Mouse (Mus musculus) stomach, embryonic 14.5 days (tissue): Measurements from ENCODE around the gene Ace. TPM values are rescaled to one million over a fixed set of nuclear protein-coding genes. Genes with fewer than 3 reads are reported as not detected.
"Not testable (repeated sequence)": the region's sequence is repeated elsewhere in the genome, so short reads cannot be mapped to it uniquely, and the experiment has no call there.

Experiments used
- ATAC-seq: fragments of 200-750 bp; cut with Nextera tagmentation; 2 replicates; pipeline ENCODE4 v1.8.0; 2017; ENCODE audit warnings: low read depth, moderate TSS enrichment; ENCODE audit not compliant: insufficient number of reproducible peaks, insufficient read depth, low FRiP score
- H3K27ac ChIP-seq: fragments of 300-500 bp; sonication (generic); 2 replicates; pipeline ENCODE4 v1.5.1; 2014; ENCODE audit warnings: mild to moderate bottlenecking, low read length, moderate library complexity, mixed read lengths
- H3K27me3 ChIP-seq: fragments of 300-500 bp; sonication (generic); 2 replicates; pipeline ENCODE4 v1.6.1; 2014; ENCODE audit warnings: low read length, control low read depth, mixed read lengths; ENCODE audit not compliant: control insufficient read depth, insufficient read depth
- H3K36me3 ChIP-seq: fragments of 300-500 bp; sonication (generic); 2 replicates; pipeline ENCODE4 v1.6.1; 2014; ENCODE audit warnings: mild to moderate bottlenecking, control low read depth, low read length, moderate library complexity, mixed read lengths; ENCODE audit not compliant: control insufficient read depth, insufficient read depth
- H3K4me1 ChIP-seq: fragments of 300-500 bp; sonication (generic); 2 replicates; pipeline ENCODE4 v1.6.1; 2014; ENCODE audit warnings: low read length, control low read depth, mixed read lengths; ENCODE audit not compliant: control insufficient read depth, insufficient read depth
- H3K4me2 ChIP-seq: fragments of 300-500 bp; sonication (generic); replicated peaks from 2 replicates; pipeline ENCODE4 v1.6.1; 2014; ENCODE audit warnings: low read depth, low read length, control low read depth
- H3K4me3 ChIP-seq: fragments of 300-500 bp; sonication (generic); 2 replicates; pipeline ENCODE4 v1.5.1; 2014; ENCODE audit warnings: low read depth, low read length, control low read depth
- H3K9ac ChIP-seq: fragments of 300-500 bp; sonication (generic); replicated peaks from 2 replicates; pipeline ENCODE4 v1.6.1; 2014; ENCODE audit warnings: low read depth, mild to moderate bottlenecking, control low read depth, low read length, moderate library complexity, mixed read lengths
- H3K9me3 ChIP-seq: fragments of 300-500 bp; sonication (generic); 2 replicates; pipeline ENCODE4 v1.6.1; 2016; ENCODE audit warnings: low read depth, low read length, control low read depth; ENCODE audit not compliant: control insufficient read depth
- WGBS: fragments of 180-500 bp; shearing (Covaris S2); extraction: QIAGEN DNeasy Blood & Tissue Kit; methylation state at CpG from one replicate; pipeline ENCODE4 v1.1.7; 2014; 5-methylcytosine and 5-hydroxymethylcytosine counted together
- polyA plus RNA-seq: library from polyadenylated mRNA; unstranded; fragments of >200 nt; fragmentation: Nextera tagmentation; extraction: Ambion mirVana; gene quantifications from 2 replicates; pipeline ENCODE4 v1.2.1, GENCODE M21; 2014

Gene Ace
- polyA plus RNA-seq, 1 experiment from 2014 or later = 0.72 TPM

DNA sequence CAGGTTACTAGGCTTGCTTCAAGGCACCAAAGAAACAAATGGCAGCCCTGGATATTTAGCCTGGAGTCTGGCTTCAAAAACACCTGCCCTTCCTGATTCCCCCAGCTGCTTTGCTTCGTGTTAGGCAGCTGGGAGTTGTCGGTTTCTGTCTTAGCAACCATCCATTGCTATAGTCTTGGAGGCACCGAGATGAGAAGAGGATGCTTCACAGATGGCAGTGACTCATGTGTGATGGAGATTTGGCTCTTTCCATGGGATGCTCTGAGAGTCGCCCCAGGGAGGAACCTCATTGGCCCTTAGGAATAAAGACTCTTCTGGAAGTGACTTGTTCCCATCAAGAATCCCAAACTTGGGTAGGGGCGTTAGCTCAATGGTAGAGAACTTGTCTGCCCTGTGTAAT is 48.7 kb downstream of the Ace start:
- Histone ChIP-seq H3K4me1 (no peaks in the 10 kb centered on the region), H3K9ac (no peak overlapping the region), H3K4me3 (no peak overlapping the region), H3K4me2 (no peak overlapping the region), H3K27ac (no peak overlapping the region), H3K9me3 (no peaks in the 10 kb centered on the region), H3K36me3 (no peaks in the 10 kb centered on the region), H3K27me3 (peaks cover 6% of the 10 kb centered on the region; the same call in 1 of the 2 replicates)
- 65% methylated on average over 5 of the region's 5 CpGs for WGBS
- no peak for ATAC-seq

DNA sequence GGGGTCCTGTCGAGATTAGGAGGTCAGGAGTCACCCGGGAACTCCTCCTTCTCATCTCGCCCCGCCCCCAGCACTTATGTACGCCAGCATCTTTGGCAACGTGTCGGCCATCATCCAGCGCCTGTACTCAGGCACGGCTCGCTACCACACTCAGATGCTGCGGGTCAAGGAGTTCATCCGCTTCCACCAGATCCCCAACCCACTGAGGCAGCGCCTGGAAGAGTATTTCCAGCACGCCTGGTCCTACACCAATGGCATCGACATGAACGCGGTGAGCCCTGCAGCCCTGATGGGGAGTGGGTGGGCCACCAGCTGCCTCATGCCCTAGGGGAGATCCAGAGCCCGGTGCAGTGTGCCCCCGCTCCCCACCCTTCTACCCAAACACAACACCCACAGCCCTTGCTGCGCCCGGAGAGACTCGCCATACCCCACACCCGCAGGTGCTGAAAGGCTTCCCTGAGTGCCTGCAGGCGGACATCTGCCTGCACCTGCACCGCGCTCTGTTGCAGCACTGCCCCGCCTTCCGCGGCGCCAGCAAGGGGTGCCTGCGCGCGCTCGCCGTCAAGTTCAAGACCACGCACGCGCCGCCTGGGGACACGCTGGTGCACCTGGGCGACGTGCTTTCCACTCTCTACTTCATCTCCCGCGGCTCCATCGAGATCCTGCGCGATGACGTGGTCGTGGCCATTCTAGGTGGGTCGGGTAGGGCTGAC is 52.5 kb downstream of the Ace start:
- Histone ChIP-seq H3K9me3 (no peaks in the 10 kb centered on the region), H3K36me3 (no peaks in the 10 kb centered on the region), H3K4me2 (peak overlapping the region; percentile 53), H3K9ac (0 out of 2 replicates have a peak overlapping the region, but pooled peaks have one; percentile 14), H3K27ac (no peak overlapping the region), H3K27me3 (peaks cover 6% of the 10 kb centered on the region; the same call in 1 of the 2 replicates), H3K4me1 (no peaks in the 10 kb centered on the region), H3K4me3 (peak overlapping the region; percentile 25)
- 1% methylated on average over 50 of the region's 50 CpGs for WGBS
- 0 out of 2 replicates have a peak, but pooled peaks have one; percentile 33 for ATAC-seq

DNA sequence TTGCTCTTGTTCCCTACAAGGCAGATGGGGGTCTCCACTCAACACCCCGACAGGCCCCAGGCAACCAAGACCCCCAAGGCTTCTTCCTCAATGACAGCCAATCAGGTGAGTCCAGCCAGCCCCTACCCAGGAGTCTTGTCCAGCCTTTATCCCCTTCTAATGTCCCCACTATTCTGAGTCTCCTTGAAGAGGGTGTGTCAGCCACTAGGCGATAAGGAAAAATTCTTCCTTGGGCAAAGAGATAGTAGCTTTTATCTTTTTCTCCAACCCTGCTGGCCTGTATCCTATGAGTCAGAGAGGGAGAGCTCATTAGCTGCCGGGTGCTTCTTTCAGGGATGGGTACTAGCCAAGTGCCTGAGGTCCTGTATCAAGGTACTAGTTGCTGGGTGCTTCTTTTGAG is 58.0 kb downstream of the Ace start:
- 79% methylated on average over 3 of the region's 3 CpGs for WGBS
- Histone ChIP-seq H3K9me3 (no peaks in the 10 kb centered on the region), H3K27ac (no peak overlapping the region), H3K4me2 (no peak overlapping the region), H3K36me3 (no peaks in the 10 kb centered on the region), H3K9ac (no peak overlapping the region), H3K27me3 (no peaks in the 10 kb centered on the region), H3K4me3 (no peak overlapping the region), H3K4me1 (no peaks in the 10 kb centered on the region)
- ATAC-seq = no peak

DNA sequence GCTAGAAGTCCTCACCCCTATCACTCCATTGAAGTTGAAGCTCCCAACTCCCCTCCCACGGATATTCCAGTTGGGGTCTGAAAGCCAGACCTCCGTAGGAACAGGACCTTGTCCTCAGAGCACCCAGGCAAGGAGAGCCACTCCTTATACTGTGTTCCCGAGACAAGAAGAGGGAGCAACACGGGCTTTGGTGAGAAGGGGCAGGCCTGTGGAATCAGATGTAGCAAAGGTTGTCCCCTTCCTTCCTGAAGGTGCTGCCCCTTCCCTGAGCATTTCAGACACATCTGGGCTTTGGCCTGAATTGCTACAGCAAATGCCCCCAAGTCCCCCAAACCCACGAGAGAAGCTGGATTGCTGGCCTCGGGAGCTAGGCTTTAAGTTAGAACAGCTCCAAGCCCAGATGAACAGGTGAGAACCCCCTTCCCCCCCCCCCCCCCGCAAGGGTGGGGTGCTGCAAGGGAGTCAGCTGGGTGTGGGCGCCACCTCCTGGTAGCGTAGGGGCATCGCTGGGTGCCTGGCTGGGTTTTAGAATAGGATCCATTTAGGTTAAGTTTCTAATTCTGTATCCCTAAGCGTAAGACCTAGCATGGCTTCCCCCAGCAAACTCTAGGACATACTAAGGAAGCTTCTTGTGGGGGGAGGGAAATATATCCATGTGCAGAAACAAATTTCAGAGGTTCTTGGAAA is 58.9 kb downstream of the Ace start:
- WGBS = 33% methylated on average over 11 of the region's 11 CpGs
- no peak overlapping the region for H3K4me2 ChIP-seq
- no peaks in the 10 kb centered on the region for H3K4me1 ChIP-seq
- H3K4me3 ChIP-seq = no peak overlapping the region
- no peak overlapping the region for H3K9ac ChIP-seq
- no peak overlapping the region for H3K27ac ChIP-seq
- no peaks in the 10 kb centered on the region for H3K36me3 ChIP-seq
- no peaks in the 10 kb centered on the region for H3K9me3 ChIP-seq
- H3K27me3 ChIP-seq = no peaks in the 10 kb centered on the region
- no peak for ATAC-seq

DNA sequence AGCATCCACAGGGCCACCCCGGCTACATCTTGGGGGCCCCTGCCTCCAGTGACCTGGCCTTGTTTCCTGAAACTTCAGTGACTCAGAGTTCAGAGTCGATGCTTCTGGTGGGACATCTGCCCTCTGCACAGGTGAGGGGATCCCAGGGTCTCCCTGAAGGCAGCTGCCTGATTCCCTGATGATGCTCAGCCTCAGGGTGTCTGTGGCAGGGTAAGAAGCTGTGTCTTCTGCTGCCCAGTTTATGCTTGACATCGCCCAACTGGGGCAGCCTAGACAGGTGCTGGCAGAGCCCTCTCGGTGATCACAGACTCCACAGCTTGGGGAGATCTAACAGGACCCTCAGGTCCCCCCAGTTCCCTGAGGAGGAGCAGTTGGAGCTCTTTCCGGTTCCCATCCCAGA is 59.9 kb downstream of the Ace start:
- Histone ChIP-seq H3K4me1 (no peaks in the 10 kb centered on the region), H3K27me3 (no peaks in the 10 kb centered on the region), H3K27ac (no peak overlapping the region), H3K36me3 (no peaks in the 10 kb centered on the region), H3K9me3 (no peaks in the 10 kb centered on the region), H3K4me3 (no peak overlapping the region), H3K4me2 (no peak overlapping the region), H3K9ac (no peak overlapping the region)
- ATAC-seq = no peak
- 91% methylated on average over 5 of the region's 5 CpGs for WGBS

DNA sequence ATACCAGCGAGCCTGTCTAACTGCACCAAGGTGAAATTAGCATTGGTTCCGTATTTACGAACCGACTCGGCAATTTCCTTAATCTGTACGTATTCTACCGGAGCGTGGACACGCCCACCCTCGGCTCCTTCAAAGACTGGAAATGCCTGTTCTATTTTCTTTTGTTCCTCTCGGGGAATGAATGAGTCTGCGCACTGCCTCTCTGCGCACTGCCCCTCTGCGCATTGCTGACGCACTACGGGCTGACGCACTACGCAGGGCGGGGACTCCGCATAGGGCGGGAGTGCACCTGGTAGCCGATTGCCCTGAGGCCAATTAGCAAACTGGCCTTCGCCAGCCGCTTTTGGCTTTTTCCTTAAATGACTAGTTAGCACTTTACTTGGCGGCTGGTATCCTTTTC is 64.3 kb downstream of the Ace start:
- H3K4me1 ChIP-seq, H3K27ac ChIP-seq, H3K9me3 ChIP-seq, H3K9ac ChIP-seq, H3K4me2 ChIP-seq, ATAC-seq, H3K36me3 ChIP-seq, H3K27me3 ChIP-seq: not testable (repeated sequence)
- WGBS = 19% methylated on average over 4 of the region's 25 CpGs
- peak overlapping the region; percentile 15; the same call in 1 of the 2 replicates for H3K4me3 ChIP-seq

DNA sequence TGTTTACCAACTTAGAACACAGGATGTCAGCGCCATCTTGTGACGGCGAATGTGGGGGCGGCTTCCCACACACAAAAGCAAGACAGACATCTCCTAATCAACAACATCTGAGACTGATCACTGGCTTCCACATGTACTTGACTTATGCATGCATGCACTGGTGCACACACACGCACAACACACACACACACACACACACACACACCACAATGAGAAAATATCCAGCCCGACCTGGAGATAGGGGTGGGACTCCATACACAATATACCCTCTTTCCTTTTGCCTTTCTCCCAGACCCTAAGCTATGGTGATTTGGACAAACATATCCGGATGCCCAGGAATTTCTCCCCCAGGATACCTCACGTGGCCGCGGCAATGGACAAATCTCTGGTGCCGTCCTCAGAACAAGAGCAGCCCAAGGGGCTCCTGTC is 65.8 kb downstream of the Ace start:
- Histone ChIP-seq H3K4me1 (peaks cover 10% of the 10 kb centered on the region; the same call in 1 of the 2 replicates), H3K4me3 (no peak overlapping the region), H3K9ac (no peak overlapping the region), H3K27ac (peak overlapping the region; percentile 39; the same call in 1 of the 2 replicates), H3K27me3 (no peaks in the 10 kb centered on the region), H3K9me3 (no peaks in the 10 kb centered on the region), H3K36me3 (no peaks in the 10 kb centered on the region), H3K4me2 (peak overlapping the region; percentile 22; the same call in 1 of the 2 replicates)
- no peak for ATAC-seq
- WGBS = 32% methylated on average over 11 of the region's 11 CpGs

DNA sequence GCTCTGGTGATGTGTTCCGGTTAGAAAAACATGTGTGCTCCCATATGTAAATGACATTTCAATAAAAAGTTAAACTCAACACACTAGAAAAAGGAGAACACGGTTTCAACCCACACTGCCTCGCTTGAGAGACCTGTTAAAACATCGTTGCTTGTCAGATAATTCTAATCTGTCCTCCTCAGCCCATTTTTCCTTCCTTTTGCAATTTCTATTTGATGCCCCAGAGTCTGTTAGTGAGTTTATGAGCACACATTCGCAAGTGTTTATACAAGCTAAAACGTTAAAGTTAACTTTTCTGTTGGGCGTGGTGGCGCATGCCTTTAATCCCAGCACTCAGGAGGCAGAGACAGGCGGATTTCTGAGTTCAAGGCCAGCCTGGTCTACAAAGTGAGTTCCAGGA is 67.2 kb downstream of the Ace start:
- ATAC-seq = no peak
- H3K27ac ChIP-seq = no peak overlapping the region
- H3K4me2 ChIP-seq = no peak overlapping the region
- no peak overlapping the region for H3K9ac ChIP-seq
- no peaks in the 10 kb centered on the region for H3K9me3 ChIP-seq
- WGBS = 84% methylated on average over 9 of the region's 9 CpGs
- H3K4me3 ChIP-seq = no peak overlapping the region
- H3K27me3 ChIP-seq = no peaks in the 10 kb centered on the region
- peaks cover 11% of the 10 kb centered on the region; the same call in 1 of the 2 replicates for H3K4me1 ChIP-seq
- H3K36me3 ChIP-seq = no peaks in the 10 kb centered on the region
